Mouse (Mus musculus) myocyte (in vitro differentiated cells): ENCODE results near the gene Arhgap35. TPM values are rescaled to one million over a fixed set of nuclear protein-coding genes. Genes with fewer than 3 reads are reported as not detected.

Source experiments
- H3K27me3 ChIP-seq: one replicate; pipeline ENCODE4 v1.6.1; 2011; ENCODE audit not compliant: control insufficient read depth, insufficient read depth, insufficient read length
- H3K36me3 ChIP-seq: one replicate; pipeline ENCODE4 v1.6.1; 2011; ENCODE audit not compliant: control insufficient read depth, insufficient read depth
- H3K4me2 ChIP-seq: one replicate; pipeline ENCODE4 v1.6.1; 2011; ENCODE audit warnings: low read depth, control low read depth
- H3K4me3 ChIP-seq: one replicate; pipeline ENCODE4 v1.5.1; 2011; ENCODE audit warnings: mild to moderate bottlenecking, control low read depth, moderate library complexity
- H3K79me2 ChIP-seq: one replicate; pipeline ENCODE4 v1.6.1; 2011; ENCODE audit not compliant: control insufficient read depth, insufficient read depth
- H3ac ChIP-seq: one replicate; pipeline ENCODE4 v1.6.1; 2011; ENCODE audit not compliant: control insufficient read depth, insufficient read length
- CEBPB ChIP-seq: IDR thresholded peaks from 2 replicates; pipeline ENCODE4 v1.6.1; 2011; ENCODE audit warnings: mild to moderate bottlenecking, moderate library complexity; ENCODE audit not compliant: poor library complexity, insufficient read depth, severe bottlenecking
- E2F4 ChIP-seq: IDR thresholded peaks from one replicate; pipeline ENCODE4 v1.6.1; 2011; ENCODE audit warnings: mild to moderate bottlenecking, control low read depth, moderate library complexity; ENCODE audit not compliant: insufficient read depth
- MAX ChIP-seq: IDR thresholded peaks from one replicate; pipeline ENCODE4 v1.6.1; 2011; ENCODE audit warnings: low read depth, mild to moderate bottlenecking, control low read depth
- MYOD1 ChIP-seq, 3 experiments: IDR thresholded peaks; one replicate each; pipeline ENCODE4 v1.6.1; 2011; ENCODE audit warnings: control low read depth in 2 of 3, low read depth in 2 of 3, mild to moderate bottlenecking in 2 of 3, moderate library complexity in 1 of 3; ENCODE audit not compliant: insufficient read length in 2 of 3, control insufficient read depth in 1 of 3
- MYOG ChIP-seq, 3 experiments: IDR thresholded peaks; one replicate each; pipeline ENCODE4 v1.6.1; 2011; ENCODE audit warnings: control low read depth in 2 of 3, low read depth in 2 of 3, mild to moderate bottlenecking in 2 of 3; ENCODE audit not compliant: insufficient read length in 2 of 3, control insufficient read depth in 1 of 3, insufficient read depth in 1 of 3
- POLR2A ChIP-seq: IDR thresholded peaks from one replicate; pipeline ENCODE4 v1.6.1; 2011; ENCODE audit warnings: low read depth, mild to moderate bottlenecking, control low read depth, moderate library complexity; ENCODE audit not compliant: insufficient read length
- POLR2AphosphoS2 ChIP-seq: IDR thresholded peaks from one replicate; pipeline ENCODE4 v1.6.1; 2011; ENCODE audit warnings: low read depth, control low read depth; ENCODE audit not compliant: insufficient read length
- REST ChIP-seq: IDR thresholded peaks from one replicate; pipeline ENCODE4 v1.6.1; 2011; ENCODE audit warnings: mild to moderate bottlenecking, control low read depth, moderate library complexity; ENCODE audit not compliant: insufficient read depth, insufficient read length
- SRF ChIP-seq: IDR thresholded peaks from one replicate; pipeline ENCODE4 v1.6.1; 2011; ENCODE audit warnings: low read depth; ENCODE audit not compliant: control insufficient read depth, insufficient read length
- TCF12 ChIP-seq: IDR thresholded peaks from one replicate; pipeline ENCODE4 v1.6.1; 2011; ENCODE audit warnings: mild to moderate bottlenecking, control low read depth; ENCODE audit not compliant: poor library complexity, insufficient read depth, severe bottlenecking
- TCF3 ChIP-seq: IDR thresholded peaks from one replicate; pipeline ENCODE4 v1.6.1; 2011; ENCODE audit warnings: low read depth, control low read depth; ENCODE audit not compliant: insufficient read length
- USF1 ChIP-seq: IDR thresholded peaks from one replicate; pipeline ENCODE4 v1.6.1; 2011; ENCODE audit warnings: low read depth, mild to moderate bottlenecking, control low read depth, moderate library complexity
- polyA plus RNA-seq: library from polyadenylated mRNA; unstranded; fragments of >200 nt; fragmentation: generic; extraction: Trizol; gene quantifications from one replicate; pipeline ENCODE4 v1.2.1, GENCODE M21; 2012; ENCODE audit warnings: missing spikeins

Gene Arhgap35
- polyA plus RNA-seq, 1 experiment, result 21.7 TPM

- H3K27me3 ChIP-seq, result peaks cover 65% of the 10 kb centered on the region
- no peak overlapping the region for H3K4me2 ChIP-seq
- no peak overlapping the region for H3K4me3 ChIP-seq
- no peaks in the 10 kb centered on the region for H3K36me3 ChIP-seq
- H3ac ChIP-seq, result no peak overlapping the region
- peak; percentile 68 for TF ChIP-seq REST
- no peak for TF ChIP-seq TCF3
- H3K79me2 ChIP-seq, result no peaks in the 10 kb centered on the region
These were observed 138.2 kb downstream of the Arhgap35 start for GRCm38 (mm10) chr7:16476600-16476989.

GRCm38 (mm10) chr7:16475764-16476599, 138.8 kb downstream of the Arhgap35 start:
- Histone ChIP-seq H3ac (no peak overlapping the region), H3K36me3 (no peaks in the 10 kb centered on the region), H3K4me2 (no peak overlapping the region), H3K27me3 (peaks cover 65% of the 10 kb centered on the region), H3K79me2 (no peaks in the 10 kb centered on the region), H3K4me3 (no peak overlapping the region)
- TF ChIP-seq POLR2A (no peak), USF1 (no peak), MAX (no peak), MYOD1 (IDR thresholded peaks at IDR 0.05; ENCODE audit: control insufficient read depth in 1 of 3, insufficient read length in 2 of 3, low read depth in 2 of 3) (no peak), REST (no peak), TCF3 (no peak), TCF12 (no peak), POLR2AphosphoS2 (no peak), CEBPB (no peak), SRF (no peak), MYOG (IDR thresholded peaks at IDR 0.05; ENCODE audit: control insufficient read depth in 1 of 3, insufficient read depth in 1 of 3, insufficient read length in 2 of 3, low read depth in 2 of 3) (no peak), E2F4 (no peak)

GRCm38 (mm10) chr7:16475321-16475720, 139.5 kb downstream of the Arhgap35 start:
- TF ChIP-seq POLR2AphosphoS2, result no peak
- no peak for TF ChIP-seq USF1
- TF ChIP-seq SRF, result no peak
- no peak for TF ChIP-seq MYOG (IDR thresholded peaks at IDR 0.05; ENCODE audit: control insufficient read depth in 1 of 3, insufficient read depth in 1 of 3, insufficient read length in 2 of 3, low read depth in 2 of 3)
- no peak for TF ChIP-seq TCF3
- no peak for TF ChIP-seq E2F4
- TF ChIP-seq TCF12, result no peak
- no peak for TF ChIP-seq MYOD1 (IDR thresholded peaks at IDR 0.05; ENCODE audit: control insufficient read depth in 1 of 3, insufficient read length in 2 of 3, low read depth in 2 of 3)
- no peak for TF ChIP-seq REST
- Histone ChIP-seq H3K27me3 (peaks cover 59% of the 10 kb centered on the region), H3K79me2 (no peaks in the 10 kb centered on the region), H3K4me3 (no peak overlapping the region), H3ac (no peak overlapping the region), H3K4me2 (no peak overlapping the region), H3K36me3 (no peaks in the 10 kb centered on the region)

- peaks cover 58% of the 10 kb centered on the region for H3K27me3 ChIP-seq
- no peak overlapping the region for H3ac ChIP-seq
- no peaks in the 10 kb centered on the region for H3K36me3 ChIP-seq
- H3K79me2 ChIP-seq, result no peaks in the 10 kb centered on the region
- H3K4me3 ChIP-seq, result no peak overlapping the region
- no peak for TF ChIP-seq TCF12
- TF ChIP-seq SRF, result no peak
- TF ChIP-seq CEBPB, result no peak
- no peak for TF ChIP-seq E2F4
- TF ChIP-seq MYOD1 (IDR thresholded peaks at IDR 0.05; ENCODE audit: control insufficient read depth in 1 of 3, insufficient read length in 2 of 3, low read depth in 2 of 3), result no peak
- TF ChIP-seq MAX, result no peak
- no peak for TF ChIP-seq USF1
- TF ChIP-seq TCF3, result no peak
- TF ChIP-seq POLR2A, result no peak
- no peak for TF ChIP-seq MYOG (IDR thresholded peaks at IDR 0.05; ENCODE audit: control insufficient read depth in 1 of 3, insufficient read depth in 1 of 3, insufficient read length in 2 of 3, low read depth in 2 of 3)
- TF ChIP-seq POLR2AphosphoS2, result no peak
- no peak for TF ChIP-seq REST
- H3K4me2 ChIP-seq, result no peak overlapping the region
These were observed 140.3 kb downstream of the Arhgap35 start for GRCm38 (mm10) chr7:16474445-16474844.

- H3K4me3 ChIP-seq, result no peak overlapping the region
- no peak overlapping the region for H3K4me2 ChIP-seq
- H3K27me3 ChIP-seq, result peaks cover 59% of the 10 kb centered on the region
- H3ac ChIP-seq, result no peak overlapping the region
- no peaks in the 10 kb centered on the region for H3K79me2 ChIP-seq
- H3K36me3 ChIP-seq, result no peaks in the 10 kb centered on the region
- TF ChIP-seq CEBPB (no peak), E2F4 (no peak), MYOD1 (IDR thresholded peaks at IDR 0.05; ENCODE audit: control insufficient read depth in 1 of 3, insufficient read length in 2 of 3, low read depth in 2 of 3) (no peak), POLR2AphosphoS2 (no peak), REST (no peak), USF1 (no peak), SRF (no peak), POLR2A (no peak)
These were observed 140.9 kb downstream of the Arhgap35 start for GRCm38 (mm10) chr7:16473847-16474246.
